Mouse (Mus musculus) T-cell, adult 2 months (primary cell): ENCODE data around the gene Gse1.

Experiments
- DNase-seq: peaks from one replicate; pipeline ENCODE4 v3.0.0; 2022; ENCODE audit warnings: low spot score

Gene Gse1

DNA sequence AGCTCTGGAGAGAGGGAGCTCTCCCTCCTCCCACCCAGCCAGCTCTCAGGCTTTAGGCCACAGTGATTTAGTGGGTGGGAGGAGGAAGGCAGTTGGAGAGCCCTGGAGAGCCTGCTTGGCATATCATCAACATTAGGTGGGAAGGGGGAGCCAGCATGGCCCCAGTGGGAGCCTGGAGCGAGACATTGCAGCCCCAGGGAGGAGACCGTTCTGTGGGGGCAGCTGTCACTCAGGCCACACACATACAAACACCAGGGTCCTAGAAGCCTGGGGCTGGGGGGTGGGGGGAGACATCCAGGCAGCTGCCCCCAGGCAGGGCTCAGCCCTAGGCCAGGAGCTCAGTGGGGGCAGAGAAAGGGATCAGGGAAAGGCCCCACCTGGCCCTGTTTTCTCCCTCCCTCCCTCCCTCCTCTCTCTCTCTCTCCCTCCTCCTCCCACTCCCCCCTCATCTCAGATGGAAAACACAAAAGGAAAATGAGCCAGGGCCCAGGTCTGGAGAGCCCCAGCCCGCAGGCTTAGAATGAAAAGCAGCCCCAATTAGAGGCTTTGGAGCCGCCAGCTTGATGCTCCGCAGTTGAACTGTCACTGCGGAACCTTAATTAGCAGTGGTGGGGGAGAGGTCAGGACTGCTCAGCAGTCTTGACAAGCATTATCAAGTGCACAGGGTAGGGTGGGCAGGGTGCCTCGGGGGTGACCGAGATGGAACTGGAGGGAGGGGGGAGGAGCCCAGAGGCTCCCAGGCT, 197.1 kb downstream of the Gse1 start:
- no peak for DNase-seq

DNA sequence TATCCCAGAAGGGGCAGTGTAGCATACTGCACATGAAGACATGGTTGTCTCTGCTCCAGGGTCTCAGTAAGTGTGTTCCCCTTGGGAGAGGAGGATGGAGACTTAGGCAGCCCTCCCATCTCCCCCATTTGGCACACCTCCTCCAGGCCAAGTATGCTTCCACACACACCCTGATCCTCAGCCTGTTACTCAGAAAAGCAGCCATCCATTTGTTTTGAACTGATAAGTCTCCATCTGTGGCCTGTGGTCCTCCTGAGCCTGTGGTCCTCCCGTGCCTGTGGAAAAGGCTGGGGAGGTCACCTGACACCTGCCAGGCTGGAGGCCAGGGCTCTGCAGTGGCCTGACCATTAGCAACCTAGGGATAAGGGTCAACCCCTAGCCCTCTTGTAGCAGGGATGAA, 197.8 kb downstream of the Gse1 start:
- no peak for DNase-seq

DNA sequence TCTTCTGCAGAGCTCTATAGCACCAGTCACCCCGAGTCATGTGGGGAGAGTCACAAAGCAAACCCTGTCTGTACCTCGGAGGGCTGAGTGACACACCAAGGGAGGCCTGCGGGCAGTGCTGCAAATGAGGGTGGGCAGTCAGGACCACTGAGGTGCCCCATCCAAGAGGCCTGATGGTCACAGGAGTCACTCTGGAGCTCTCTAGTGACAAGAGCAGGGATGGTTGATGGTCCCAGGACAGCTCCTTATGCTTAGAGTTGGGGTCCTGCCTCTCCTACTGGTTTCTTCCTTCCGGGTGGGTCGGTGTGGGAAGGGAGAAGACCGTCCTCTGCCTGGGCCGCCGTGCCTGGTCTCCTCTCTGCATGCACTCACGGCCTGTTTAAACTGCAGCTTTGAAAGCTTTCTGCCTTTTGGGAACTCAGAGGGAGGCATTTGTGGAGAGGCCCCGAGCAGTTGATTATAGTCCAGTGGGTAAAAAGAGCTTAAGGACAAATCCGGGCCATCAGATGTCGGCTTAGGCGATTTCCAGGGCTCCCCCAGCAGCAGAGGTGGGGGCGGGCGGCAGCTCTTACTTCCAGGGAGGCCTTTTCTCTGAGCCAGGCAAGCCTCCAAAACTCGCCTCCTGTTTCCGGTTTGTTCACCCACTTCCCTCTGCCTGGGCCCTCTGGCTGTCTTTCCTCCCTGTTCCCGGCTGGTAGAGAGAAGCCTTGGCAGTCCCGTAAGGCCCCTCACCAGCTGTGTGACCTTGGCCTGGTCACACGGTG, 198.5 kb downstream of the Gse1 start:
- no peak for DNase-seq

DNA sequence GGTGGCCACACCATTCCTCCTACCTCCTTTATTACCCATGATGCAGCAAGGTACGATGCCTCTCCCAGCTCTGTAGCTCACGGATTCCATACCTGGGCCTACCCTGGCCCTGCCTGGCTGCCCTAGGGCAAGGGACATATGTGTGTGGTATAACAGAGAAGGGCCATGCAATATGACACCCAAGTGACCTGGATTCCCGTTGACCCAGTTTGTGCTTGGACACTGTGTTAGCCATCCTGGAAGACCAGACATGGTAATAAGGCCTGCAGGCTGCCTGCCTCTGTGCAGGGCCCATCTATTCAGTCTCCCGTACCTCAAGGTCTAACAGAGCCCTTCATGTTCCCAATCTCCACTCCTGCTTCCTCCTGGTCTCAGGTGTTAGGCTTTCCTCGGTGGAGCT, 200.2 kb downstream of the Gse1 start:
- no peak for DNase-seq

DNA sequence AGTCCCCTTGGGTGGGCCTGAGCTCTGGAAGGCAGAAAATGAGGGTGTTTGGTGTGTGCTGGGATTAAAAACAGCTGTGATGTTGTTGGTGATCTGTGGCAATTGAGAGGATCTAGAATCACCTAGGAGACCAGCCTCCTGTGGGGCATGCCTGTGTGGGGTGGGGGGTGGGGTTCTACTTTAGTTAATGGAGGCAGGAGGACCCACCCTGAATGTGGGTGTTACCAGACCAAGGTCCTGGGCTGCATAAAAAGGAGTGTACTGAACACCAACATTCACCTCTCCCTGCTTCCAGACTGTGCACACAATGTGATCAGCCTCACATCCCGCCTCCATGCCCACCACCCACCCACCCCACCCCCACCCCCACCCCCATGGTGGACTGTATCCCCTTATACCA, 200.9 kb downstream of the Gse1 start:
- DNase-seq = no peak

DNA sequence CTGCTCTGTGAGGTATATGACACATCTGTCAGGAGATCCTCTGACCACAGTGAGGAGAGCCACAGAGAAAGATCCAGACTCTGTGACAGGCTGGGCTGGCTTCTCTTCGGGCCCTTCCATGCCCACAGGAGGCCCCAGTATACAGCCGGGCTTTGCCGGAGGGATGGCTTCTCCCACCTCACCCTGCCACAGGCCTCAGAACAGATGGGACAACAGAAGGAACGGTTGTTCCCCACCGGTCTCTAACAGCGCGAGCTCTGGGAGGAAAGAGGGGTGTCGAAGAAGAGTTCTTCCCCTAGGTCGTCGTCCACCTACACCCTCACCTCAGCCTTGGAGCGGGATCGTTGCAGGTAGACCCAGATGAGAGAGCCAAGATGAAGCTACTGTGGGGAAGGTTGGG, 202.8 kb downstream of the Gse1 start:
- no peak for DNase-seq

DNA sequence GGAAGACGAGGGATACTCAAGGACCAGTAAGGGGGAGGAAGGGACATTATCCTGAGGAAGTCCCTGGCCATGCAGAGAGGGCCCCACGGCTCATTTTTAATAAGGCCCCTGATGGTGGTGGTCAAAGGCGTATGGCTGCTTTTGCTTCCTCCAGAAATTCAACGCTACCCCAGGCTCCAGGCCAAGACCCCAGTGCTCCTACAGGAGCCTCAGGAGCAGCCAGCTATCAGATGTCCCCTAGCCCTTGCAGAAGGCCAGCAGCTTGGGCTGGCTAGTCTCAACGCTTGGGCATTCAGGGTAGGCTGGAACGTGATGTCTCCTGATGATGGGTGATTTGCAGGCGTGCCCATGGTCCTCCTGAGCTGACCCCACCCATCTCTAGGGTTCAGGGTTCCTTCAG, 204.2 kb downstream of the Gse1 start:
- DNase-seq = no peak

DNA sequence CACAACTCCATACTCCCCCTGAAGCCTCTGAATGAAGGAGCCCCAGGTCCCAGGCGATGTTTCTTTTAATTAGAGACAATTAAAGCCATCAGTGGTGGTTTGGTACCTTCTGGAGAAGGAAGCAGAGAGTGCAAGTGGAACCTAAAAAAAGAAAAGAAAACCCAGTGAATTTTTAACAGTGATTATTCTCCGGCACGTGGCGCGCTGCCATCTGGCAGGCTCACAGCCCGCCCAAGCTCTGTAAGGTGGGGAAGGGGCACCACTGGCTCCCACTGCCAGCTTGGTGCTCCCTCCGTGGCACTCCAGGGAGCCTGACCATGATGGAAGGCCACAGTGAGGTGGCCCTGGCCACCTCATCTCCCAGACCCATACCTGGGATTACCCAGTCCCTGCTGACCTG, 204.9 kb downstream of the Gse1 start:
- no peak for DNase-seq

DNA sequence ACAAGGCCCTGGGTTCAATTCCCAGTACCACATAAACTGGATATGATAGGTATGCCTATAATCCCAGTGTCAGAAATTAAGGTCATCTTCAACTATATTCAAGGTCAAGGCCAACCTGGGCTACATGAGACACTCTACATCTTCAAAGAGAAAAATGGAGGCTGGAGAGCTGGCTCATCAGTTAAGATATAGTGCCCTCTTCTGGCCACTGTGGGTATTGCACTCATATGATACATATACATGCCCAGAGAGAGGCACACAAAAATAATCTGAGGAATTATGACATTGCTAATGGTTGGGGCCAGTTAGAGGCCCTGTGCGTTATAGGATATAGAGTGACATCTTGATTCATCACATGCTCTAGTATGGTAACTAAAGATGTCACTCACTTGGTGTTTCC, 205.5 kb downstream of the Gse1 start:
- DNase-seq = no peak

DNA sequence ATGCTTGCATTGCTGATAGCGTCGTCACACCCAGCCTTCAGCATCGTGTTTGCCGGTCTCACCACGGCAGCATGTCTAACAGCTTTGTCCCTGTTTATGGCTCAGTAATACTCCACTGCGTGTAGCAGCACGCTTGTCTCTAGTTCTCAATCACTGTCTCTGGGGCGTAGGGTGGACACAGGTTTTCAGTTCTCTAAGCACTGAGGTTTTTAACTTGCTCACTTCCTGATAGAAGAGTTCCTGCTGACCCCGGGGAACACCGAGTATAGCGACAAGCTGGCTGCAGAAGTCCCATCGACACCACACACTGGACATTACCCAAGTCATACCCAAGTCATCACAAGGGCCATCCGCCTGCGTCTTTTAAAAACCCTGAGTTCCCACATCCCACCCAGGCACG, 207.5 kb downstream of the Gse1 start:
- no peak for DNase-seq

DNA sequence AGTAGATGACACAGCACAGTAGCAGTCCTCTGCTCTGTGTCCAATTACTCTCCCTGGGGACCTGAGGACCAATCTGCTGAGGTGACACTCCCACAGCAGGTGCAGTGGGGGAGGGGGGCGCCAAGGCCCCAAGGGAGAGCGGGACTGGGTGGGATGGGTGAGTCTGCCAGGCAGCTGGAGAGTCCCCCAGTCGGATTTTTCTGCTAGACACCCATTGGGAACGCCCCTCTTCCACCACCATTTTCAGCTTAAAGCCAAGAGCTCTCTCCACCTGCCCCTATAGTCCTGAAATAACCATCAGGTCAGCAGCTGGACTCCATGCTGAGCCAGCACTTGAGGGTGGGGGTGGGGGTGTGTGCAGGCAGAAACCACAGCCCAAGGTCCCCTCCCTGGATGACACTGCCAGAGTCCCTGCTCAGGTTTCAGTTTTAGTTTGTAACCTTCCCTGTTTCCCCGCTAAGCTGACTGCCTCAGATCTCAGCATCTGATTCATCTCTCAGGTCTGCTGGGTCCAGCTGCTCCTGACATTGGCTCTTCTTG, 208.3 kb downstream of the Gse1 start:
- no peak for DNase-seq

DNA sequence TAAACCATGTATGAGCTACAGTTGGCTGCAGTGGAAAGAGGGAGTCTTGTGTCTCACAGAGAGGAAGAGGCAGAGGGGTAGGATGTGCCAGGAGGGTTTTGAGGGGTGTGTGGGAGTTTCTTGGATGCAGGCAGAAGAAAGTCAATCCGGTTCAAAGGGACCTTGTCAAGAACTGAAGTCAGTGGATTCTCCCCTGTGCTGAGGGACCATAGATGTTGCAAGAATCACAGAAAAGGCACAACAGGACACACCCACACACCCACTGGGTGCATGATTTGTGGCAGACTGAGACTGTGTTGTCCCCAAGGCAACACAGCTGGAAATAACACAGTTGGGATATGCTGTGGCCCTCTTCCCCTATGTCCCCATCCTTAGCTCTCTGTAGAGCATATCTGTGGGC, 209.0 kb downstream of the Gse1 start:
- DNase-seq = no peak

DNA sequence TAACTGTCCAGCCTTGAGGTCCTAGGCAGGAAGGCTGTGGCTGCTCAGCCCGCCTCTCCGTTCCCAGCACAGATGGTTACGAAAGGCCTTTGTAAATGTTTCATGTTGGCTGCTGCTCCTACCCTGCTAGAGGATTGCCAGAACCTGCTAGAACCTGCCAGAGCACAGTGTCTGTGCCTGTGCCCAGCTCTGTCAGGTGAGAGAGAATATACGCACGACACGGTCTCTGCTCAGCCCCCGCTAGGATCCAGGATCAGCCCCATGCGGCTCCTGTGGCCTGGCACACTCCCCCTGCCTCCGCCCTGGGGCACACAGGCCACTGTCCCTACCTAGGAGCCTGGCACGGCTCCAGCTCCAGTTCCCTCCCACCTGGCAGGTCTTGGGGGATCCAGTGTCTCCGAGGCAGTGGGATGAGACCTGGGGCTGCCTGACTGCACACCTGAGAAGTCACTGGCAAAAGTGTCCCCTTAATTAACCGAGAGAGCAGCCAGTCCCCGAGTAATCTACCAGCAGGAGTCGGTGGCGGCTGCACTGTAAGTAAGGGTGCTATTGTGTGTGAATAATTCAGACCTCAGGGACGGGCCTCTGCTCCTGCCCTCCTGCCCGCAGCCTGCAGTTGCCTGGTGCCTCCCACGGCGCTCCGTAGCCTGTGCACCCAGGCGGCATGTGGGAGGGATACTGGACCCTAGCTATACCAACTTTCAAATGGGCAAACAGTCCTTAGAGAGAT, 209.6 kb downstream of the Gse1 start:
- DNase-seq = no peak

DNA sequence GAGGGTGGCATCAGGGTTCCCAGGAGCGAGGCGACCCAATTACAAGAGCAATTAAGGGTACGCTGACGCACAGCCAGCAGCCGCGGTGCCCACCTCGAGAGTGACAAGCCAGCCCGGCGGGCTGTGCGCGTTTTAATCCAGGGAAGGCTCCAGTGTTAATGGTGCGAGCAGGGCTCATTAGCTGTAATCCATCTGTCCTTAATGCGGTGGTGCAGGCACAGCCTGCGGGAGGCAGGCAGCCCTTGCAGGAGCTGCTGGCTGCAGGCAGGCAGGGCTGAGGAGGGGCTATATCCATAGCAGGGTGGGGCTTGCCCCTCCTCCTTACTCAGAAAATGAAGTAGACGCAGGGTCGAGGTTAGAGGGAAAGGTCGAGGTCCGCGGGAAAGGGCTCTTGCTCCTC, 211.1 kb downstream of the Gse1 start:
- no peak for DNase-seq

DNA sequence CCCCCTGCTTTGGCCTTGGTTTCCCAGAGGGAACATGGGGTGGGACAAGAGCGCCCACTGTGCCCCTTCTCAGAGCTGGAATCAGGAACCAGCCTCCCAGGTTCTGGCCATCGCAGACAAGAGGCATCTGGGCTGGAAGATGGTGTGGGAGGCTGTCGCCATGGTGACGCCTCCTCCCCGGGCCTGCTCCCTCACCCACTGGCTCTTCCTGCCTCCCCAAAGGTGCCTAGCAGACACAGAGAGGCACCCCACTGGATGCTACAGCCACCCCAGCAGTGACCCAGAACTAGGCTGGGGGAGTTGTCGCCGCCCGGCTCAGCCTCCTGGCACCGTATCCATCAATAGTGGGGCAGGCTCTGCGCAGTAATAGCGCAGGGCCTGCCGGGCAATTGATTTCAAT, 212.5 kb downstream of the Gse1 start:
- no peak for DNase-seq

DNA sequence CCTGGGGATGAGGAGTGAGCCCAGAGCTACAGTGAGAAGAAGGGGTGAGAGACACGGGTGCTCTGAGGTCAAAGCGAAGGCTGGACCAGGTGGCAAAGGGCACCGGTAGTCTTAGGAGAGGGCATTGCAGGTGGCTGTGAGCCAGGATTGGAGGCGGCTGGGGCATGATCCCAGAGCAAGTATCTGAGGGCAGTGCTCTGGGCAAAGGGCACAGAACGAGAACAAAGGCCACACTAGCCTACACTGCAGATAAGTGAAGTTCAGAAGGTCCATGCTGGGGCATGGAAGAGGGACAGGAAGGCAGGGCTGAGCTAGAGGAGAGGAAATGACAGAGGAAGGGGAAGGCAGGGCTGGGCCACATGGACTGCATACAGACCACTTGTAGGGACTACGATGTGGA, 213.4 kb downstream of the Gse1 start:
- DNase-seq = no peak

DNA sequence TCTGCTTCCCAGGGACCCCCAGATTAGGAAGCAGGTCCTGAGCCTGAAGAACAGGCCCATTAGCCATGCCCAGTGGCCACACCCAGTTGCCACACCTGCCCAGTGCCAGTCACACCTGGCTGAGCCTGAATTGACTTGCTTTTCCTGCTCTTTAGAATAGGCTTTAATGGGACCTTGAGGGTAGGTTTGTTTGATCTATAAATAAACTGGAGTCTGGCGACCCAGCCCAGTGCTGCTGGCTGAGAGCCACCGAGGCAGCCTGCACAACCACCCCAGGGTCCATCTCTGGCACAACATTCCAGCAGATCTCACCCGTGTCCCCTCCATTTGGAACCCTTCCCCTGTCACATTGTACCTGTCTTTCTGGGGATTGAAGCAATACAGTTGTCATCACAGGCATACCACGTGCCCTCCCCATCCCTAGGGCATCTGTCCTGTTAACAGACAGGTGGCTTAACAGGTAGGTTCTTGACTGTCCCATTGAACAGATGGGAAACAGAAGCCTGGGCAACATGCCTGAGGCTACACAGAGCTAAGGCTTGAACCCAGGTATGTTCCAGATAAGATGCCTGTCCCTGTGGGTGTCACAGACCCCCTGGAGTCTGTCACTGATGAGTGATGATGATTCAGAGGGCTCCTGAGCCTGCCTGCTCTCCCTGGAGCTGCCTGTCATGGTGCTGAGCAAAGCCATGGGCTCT, 214.2 kb downstream of the Gse1 start:
- no peak for DNase-seq

DNA sequence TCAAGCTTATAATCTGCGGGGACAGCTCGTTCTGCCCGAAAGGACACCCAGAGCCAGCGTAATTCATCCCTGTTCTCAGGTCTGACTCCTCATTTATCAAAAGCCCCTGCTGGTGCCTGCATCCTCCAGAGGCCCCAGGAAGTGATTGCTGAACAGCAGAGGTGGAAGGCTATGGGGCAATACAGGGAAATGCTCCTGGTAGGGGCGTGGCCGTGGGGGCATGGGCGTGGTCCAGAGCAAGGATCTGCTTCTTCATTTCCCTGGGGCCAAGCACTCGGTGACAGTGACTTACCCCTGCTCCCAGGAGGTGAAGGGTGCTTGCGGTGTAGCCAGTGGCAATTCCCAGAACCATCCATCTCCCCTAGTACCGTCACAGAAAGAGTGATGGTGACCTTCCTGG, 217.0 kb downstream of the Gse1 start:
- no peak for DNase-seq

DNA sequence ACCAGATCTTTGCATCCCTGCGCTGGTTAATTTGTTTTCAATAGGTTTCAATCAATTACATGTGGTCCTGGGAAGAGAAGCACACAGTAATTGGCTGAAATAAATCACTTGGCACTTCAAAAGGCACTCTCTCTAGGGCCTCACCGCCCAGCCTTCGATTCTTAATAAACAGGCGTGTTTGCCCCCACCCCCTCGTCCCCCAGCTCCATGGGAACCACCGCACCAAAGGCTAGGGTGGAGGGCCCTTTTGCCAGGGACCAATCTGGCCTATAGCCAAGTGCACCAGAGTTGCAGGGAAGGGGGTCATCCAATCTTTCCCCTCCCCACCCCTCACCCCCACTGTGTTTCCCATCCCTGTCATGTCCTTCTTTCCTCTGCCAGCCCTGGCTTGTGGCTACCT, 219.9 kb downstream of the Gse1 start:
- no peak for DNase-seq

DNA sequence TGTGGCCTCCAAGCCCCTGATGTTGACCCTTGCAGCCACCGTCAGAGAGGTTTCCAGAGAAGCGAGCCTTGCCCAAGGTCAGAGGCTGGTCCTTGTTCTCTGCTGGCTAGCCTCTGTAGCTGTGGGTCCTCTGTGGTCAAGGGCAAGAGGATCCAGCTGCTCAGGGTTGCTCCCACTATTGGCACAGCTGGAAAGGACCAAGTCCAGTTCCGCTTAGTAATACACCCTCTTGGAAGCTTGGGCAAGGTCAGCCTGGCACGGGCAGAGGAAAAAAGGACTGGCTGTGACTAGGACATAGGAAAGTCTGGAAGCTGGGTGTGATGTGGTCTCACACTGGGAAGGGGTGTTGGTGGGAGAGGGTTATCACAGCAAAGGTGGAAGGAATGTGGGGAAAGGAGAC, 220.9 kb downstream of the Gse1 start:
- DNase-seq = no peak

DNA sequence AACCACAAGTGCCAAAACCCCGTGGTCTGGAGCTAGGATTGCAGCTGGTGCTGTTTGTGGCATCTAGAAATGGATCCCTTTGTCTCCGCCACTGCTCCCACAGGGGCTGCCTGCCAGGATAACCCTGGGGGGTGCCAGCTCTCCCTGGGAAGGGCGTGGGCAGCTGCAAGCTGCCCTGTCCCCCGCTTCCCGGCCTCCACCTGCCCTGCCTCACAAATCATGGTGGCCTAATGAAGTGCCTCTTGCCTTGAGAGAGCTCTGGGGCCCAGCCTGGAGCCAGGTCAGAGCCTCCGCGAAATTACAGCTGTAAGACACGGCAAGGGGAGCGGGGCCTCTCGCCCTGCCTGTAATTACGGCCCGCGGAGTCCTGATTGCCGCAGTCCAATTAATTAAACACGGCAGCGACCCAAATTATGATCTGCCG, 221.4 kb downstream of the Gse1 start:
- DNase-seq = no peak

DNA sequence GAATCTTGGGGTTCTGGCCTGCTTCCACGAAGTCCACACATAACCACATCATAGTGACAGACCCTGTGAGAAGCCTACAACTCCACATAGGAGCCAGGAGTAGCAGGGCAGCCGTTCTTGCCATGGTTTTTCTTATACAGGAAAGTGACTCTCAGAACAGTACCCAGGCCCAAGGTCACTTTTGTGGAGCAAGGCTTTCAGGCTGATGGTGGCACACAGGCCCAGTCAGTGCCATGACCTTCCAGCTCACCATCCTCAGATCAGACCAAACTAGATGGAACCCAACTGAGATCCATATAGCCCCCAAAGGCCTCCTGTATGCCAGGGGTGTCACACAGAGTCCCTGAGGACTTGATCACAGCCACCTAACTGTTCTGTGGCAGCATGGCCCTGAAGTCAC, 223.9 kb downstream of the Gse1 start:
- DNase-seq = no peak
